ENCODE assay signal across 19 mouse cellular contexts in the genomic region with DNA sequence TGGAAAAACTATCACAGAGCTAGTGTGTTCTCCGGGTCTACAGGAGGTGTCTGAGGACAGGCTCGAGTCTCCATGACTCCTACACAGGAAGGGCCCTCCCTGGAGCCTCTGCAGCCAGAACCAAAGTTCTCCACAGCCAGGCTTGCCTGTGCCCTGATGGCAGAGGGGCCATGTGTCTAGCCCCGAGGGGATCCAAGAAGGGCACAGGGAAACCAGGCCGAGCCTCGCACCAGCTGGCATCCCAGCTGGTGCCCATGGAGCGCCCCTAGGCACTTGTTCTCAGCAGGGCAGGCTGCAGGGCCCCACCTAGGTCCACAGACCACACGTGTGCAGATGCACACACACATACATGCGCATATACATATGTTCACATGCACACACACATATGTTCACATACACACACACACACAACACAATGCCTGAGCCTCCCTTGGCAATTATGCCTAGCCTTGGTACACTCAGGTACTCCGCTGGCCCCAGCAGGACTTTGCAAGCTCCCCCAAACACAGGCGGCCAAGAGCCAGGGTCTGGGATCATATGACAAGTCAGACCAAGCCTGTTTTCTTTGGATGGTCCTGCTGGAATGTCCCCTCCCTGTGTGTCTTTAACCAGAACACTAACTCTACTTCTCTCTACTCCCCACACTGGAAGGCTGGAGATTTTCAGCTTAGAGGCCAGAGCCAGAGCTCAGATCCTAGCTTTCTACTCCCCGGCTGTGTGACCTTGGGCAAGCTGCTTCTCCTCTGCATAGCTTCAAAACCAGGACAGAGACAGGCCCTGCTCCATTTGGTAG. TPM values are rescaled to one million over a fixed set of nuclear protein-coding genes. Genes with fewer than 3 reads are reported as not detected.
DNase-seq lines count a peak whose midpoint lies in the region; ATAC-seq and TF ChIP-seq lines count a peak whose summit lies in the region.
"Had no signal": no experiment of that assay in that cellular context is flagged by ENCODE, and none has a peak within 500 bp of the region (broad histone marks: within the 10 kb centered on the region; RNA-seq: fewer than 3 reads in every experiment).

No protein-coding gene starts in this region.

- no peak overlapping the region for H3K9ac ChIP-seq in hindbrain, embryonic 14.5 days
- no peak overlapping the region for H3K9ac ChIP-seq in midbrain, embryonic 13.5 days (replicated peaks)
- no peak overlapping the region for H3K9ac ChIP-seq in midbrain, embryonic 11.5 days (ENCODE audit: low read length)
- H3K9ac ChIP-seq in intestine, postnatal 0 days (ENCODE audit: low read depth, low read length): no peak overlapping the region
- H3K9ac ChIP-seq: heart, embryonic 15.5 days; hindbrain, embryonic 12.5 days; liver, embryonic 13.5 days had no signal

- no peak overlapping the region for H3K4me3 ChIP-seq in hindbrain, embryonic 10.5 days
- no peak overlapping the region for H3K4me3 ChIP-seq in hindbrain, embryonic 14.5 days (replicated peaks; ENCODE audit: low read length)
- no peak overlapping the region for H3K4me3 ChIP-seq in midbrain, embryonic 13.5 days (replicated peaks)
- no peak overlapping the region for H3K4me3 ChIP-seq in midbrain, embryonic 11.5 days (ENCODE audit: low read depth, low read length)
- H3K4me3 ChIP-seq in intestine, postnatal 0 days (ENCODE audit: low read depth, low read length): no peak overlapping the region
- H3K4me3 ChIP-seq: heart, embryonic 15.5 days; hindbrain, embryonic 12.5 days; liver, embryonic 13.5 days had no signal

- peak; percentile 19 for DNase-seq in adrenal gland, adult 2 months
- no peak for DNase-seq in adrenal gland, adult 18-20 months (ENCODE audit: low spot score in 2 of 2)
- no peak for DNase-seq in hindbrain, embryonic 10.5 days (ENCODE audit: low spot score)
- no peak for DNase-seq in hindbrain, embryonic 14.5 days (ENCODE audit: low spot score)
- no peak for DNase-seq in midbrain, embryonic 11.5 days (ENCODE audit: low spot score, missing footprints)
- peak; percentile 39 to 51 for DNase-seq in cerebellum, postnatal 36 days
- DNase-seq: heart, adult 18-20 months; liver, embryonic 13.5 days; right cerebral cortex, postnatal 25 days; thymus, postnatal 4 days had no signal

- 75% methylated on average over 11 of the region's 11 CpGs for WGBS in hindbrain, embryonic 10.5 days
- 59% methylated on average over 11 of the region's 11 CpGs for WGBS in hindbrain, embryonic 14.5 days
- WGBS in midbrain, embryonic 13.5 days: 79% methylated on average over 11 of the region's 11 CpGs
- WGBS in midbrain, embryonic 11.5 days: 79% methylated on average over 11 of the region's 11 CpGs
- 77% methylated on average over 11 of the region's 11 CpGs for WGBS in intestine, postnatal 0 days

- H3K9me3 ChIP-seq in hindbrain, embryonic 10.5 days: no peaks in the 10 kb centered on the region
- H3K9me3 ChIP-seq in hindbrain, embryonic 14.5 days (ENCODE audit: control insufficient read depth, low read length): no peaks in the 10 kb centered on the region
- H3K9me3 ChIP-seq in midbrain, embryonic 13.5 days: no peaks in the 10 kb centered on the region
- no peaks in the 10 kb centered on the region for H3K9me3 ChIP-seq in midbrain, embryonic 11.5 days (ENCODE audit: control insufficient read depth, low read length)
- no peaks in the 10 kb centered on the region for H3K9me3 ChIP-seq in intestine, postnatal 0 days (ENCODE audit: control insufficient read depth)
- H3K9me3 ChIP-seq: heart, embryonic 15.5 days; hindbrain, embryonic 12.5 days; liver, embryonic 13.5 days had no signal

- H3K27me3 ChIP-seq in hindbrain, embryonic 10.5 days (ENCODE audit: insufficient read depth, poor library complexity, severe bottlenecking): peaks cover 94% of the 10 kb centered on the region
- peaks cover 11% of the 10 kb centered on the region; the same call in 1 of the 2 replicates for H3K27me3 ChIP-seq in hindbrain, embryonic 14.5 days (ENCODE audit: control insufficient read depth, insufficient read depth, low read length)
- peaks cover 85% of the 10 kb centered on the region for H3K27me3 ChIP-seq in midbrain, embryonic 13.5 days
- peaks cover 37% of the 10 kb centered on the region for H3K27me3 ChIP-seq in midbrain, embryonic 11.5 days (ENCODE audit: control insufficient read depth, insufficient read depth, low read length)
- H3K27me3 ChIP-seq in intestine, postnatal 0 days (replicated peaks; ENCODE audit: control insufficient read depth, insufficient read depth, low read length): 0 out of 2 replicates have a peak, but pooled peaks cover 16% of the 10 kb centered on the region

- peak overlapping the region; percentile 67 for H3K27ac ChIP-seq in hindbrain, embryonic 10.5 days
- no peak overlapping the region for H3K27ac ChIP-seq in hindbrain, embryonic 14.5 days
- H3K27ac ChIP-seq in midbrain, embryonic 13.5 days: peak overlapping the region; percentile 7; the same call in 1 of the 2 replicates
- no peak overlapping the region for H3K27ac ChIP-seq in midbrain, embryonic 11.5 days (ENCODE audit: low read depth, low read length)
- H3K27ac ChIP-seq in intestine, postnatal 0 days (ENCODE audit: low read depth, low read length): no peak overlapping the region
- H3K27ac ChIP-seq: heart, embryonic 15.5 days; hindbrain, embryonic 12.5 days; liver, embryonic 13.5 days had no signal

- no peak for TF ChIP-seq CTCF in intestine, postnatal 0 days (IDR thresholded peaks at IDR 0.05; ENCODE audit: low read depth)

- H3K36me3 ChIP-seq in hindbrain, embryonic 10.5 days: no peaks in the 10 kb centered on the region
- H3K36me3 ChIP-seq in hindbrain, embryonic 14.5 days (replicated peaks; ENCODE audit: control insufficient read depth, insufficient read depth): no peaks in the 10 kb centered on the region
- H3K36me3 ChIP-seq in midbrain, embryonic 13.5 days: no peaks in the 10 kb centered on the region
- H3K36me3 ChIP-seq in midbrain, embryonic 11.5 days (ENCODE audit: control insufficient read depth, insufficient read depth, low read length): no peaks in the 10 kb centered on the region
- H3K36me3 ChIP-seq in intestine, postnatal 0 days (ENCODE audit: control insufficient read depth, insufficient read depth): no peaks in the 10 kb centered on the region
- H3K36me3 ChIP-seq: heart, embryonic 15.5 days; hindbrain, embryonic 12.5 days; liver, embryonic 13.5 days had no signal

- no peak for ATAC-seq in hindbrain, embryonic 14.5 days (ENCODE audit: low FRiP score)
- no peak for ATAC-seq in midbrain, embryonic 13.5 days
- ATAC-seq in midbrain, embryonic 11.5 days (ENCODE audit: low FRiP score): no peak
- no peak for ATAC-seq in intestine, postnatal 0 days
- ATAC-seq: forebrain, embryonic 16.5 days; intestine, embryonic 16.5 days had no signal

- H3K4me2 ChIP-seq in hindbrain, embryonic 14.5 days (replicated peaks): no peak overlapping the region
- no peak overlapping the region for H3K4me2 ChIP-seq in midbrain, embryonic 13.5 days (replicated peaks)
- H3K4me2 ChIP-seq in midbrain, embryonic 11.5 days: no peak overlapping the region
- no peak overlapping the region for H3K4me2 ChIP-seq in intestine, postnatal 0 days (replicated peaks; ENCODE audit: low read depth)
- H3K4me2 ChIP-seq: heart, embryonic 15.5 days; hindbrain, embryonic 12.5 days; liver, embryonic 13.5 days had no signal

- H3K4me1 ChIP-seq in hindbrain, embryonic 10.5 days (replicated peaks): peaks cover 61% of the 10 kb centered on the region
- peaks cover 20% of the 10 kb centered on the region for H3K4me1 ChIP-seq in hindbrain, embryonic 14.5 days (replicated peaks; ENCODE audit: control insufficient read depth, insufficient read depth, low read length)
- peaks cover 47% of the 10 kb centered on the region for H3K4me1 ChIP-seq in midbrain, embryonic 13.5 days (replicated peaks)
- H3K4me1 ChIP-seq in midbrain, embryonic 11.5 days (ENCODE audit: control insufficient read depth, insufficient read depth, low read length): peaks cover 14% of the 10 kb centered on the region
- H3K4me1 ChIP-seq in intestine, postnatal 0 days (replicated peaks; ENCODE audit: control insufficient read depth, insufficient read depth, low read length): no peaks in the 10 kb centered on the region
- H3K4me1 ChIP-seq: liver, embryonic 13.5 days had no signal

RNA-seq across cellular contexts. Expression of a gene that starts 11.9 kb away (rescaled TPM):
- under 1 TPM; 0.12 to 0.55 TPM for total RNA-seq in adrenal gland, adult 2 months (2021)
- 0.48 and 0.49 TPM in 2 replicates for polyA plus RNA-seq in adrenal gland, adult 2 months (2012; rRNA removed)
- total RNA-seq in adrenal gland, adult 18-20 months (2021): under 1 TPM; 0.10 to 0.22 TPM
- polyA plus RNA-seq in hindbrain, embryonic 10.5 days (2016; fragmentation: Nextera tagmentation; extraction: Ambion mirVana): 2.4 and 4.6 TPM in 2 replicates
- 13.8 and 15.5 TPM in 2 replicates for polyA plus RNA-seq in hindbrain, embryonic 14.5 days (2014; fragmentation: Nextera tagmentation; extraction: Ambion mirVana)
- polyA plus RNA-seq in midbrain, embryonic 13.5 days (2015; fragmentation: Nextera tagmentation; extraction: Ambion mirVana): 11.4 and 16.0 TPM in 2 replicates
- 4.1 and 5.0 TPM in 2 replicates for polyA plus RNA-seq in midbrain, embryonic 11.5 days (2014; fragmentation: Nextera tagmentation; extraction: Ambion mirVana)
- polyA plus RNA-seq in intestine, postnatal 0 days (2015; fragmentation: Nextera tagmentation; extraction: Ambion mirVana): 0.10 and 0.14 TPM in 2 replicates
- total RNA-seq: gastrocnemius, adult 18-20 months; megakaryocyte progenitor cell, adult 5-6 weeks had no signal
- polyA plus RNA-seq: lung, embryonic 16.5 days had no signal

RNA-seq across cellular contexts. Expression of a gene that starts 46.2 kb away (rescaled TPM):
- total RNA-seq in adrenal gland, adult 2 months (2021): 10 to 100 TPM; 57.5 to 79.1 TPM
- 94.7 and 109 TPM in 2 replicates for polyA plus RNA-seq in adrenal gland, adult 2 months (2012; rRNA removed)
- 100 to 1,000 TPM in 1 of 2 experiments, 10 to 100 TPM in 1; 75.0 to 120 TPM for total RNA-seq in adrenal gland, adult 18-20 months (2021)
- polyA plus RNA-seq in hindbrain, embryonic 10.5 days (2016; fragmentation: Nextera tagmentation; extraction: Ambion mirVana): 4.8 and 10.8 TPM in 2 replicates
- polyA plus RNA-seq in hindbrain, embryonic 14.5 days (2014; fragmentation: Nextera tagmentation; extraction: Ambion mirVana): 29.9 and 33.4 TPM in 2 replicates
- polyA plus RNA-seq in midbrain, embryonic 13.5 days (2015; fragmentation: Nextera tagmentation; extraction: Ambion mirVana): 14.4 and 16.5 TPM in 2 replicates
- 14.3 and 15.3 TPM in 2 replicates for polyA plus RNA-seq in midbrain, embryonic 11.5 days (2014; fragmentation: Nextera tagmentation; extraction: Ambion mirVana)
- polyA plus RNA-seq in intestine, postnatal 0 days (2015; fragmentation: Nextera tagmentation; extraction: Ambion mirVana): 44.8 and 48.0 TPM in 2 replicates

RNA-seq across cellular contexts. Expression of a gene that starts 51.9 kb away (rescaled TPM):
- 10 to 100 TPM; 49.0 to 62.2 TPM for total RNA-seq in adrenal gland, adult 2 months (2021)
- 195 and 204 TPM in 2 replicates for polyA plus RNA-seq in adrenal gland, adult 2 months (2012; rRNA removed)
- total RNA-seq in adrenal gland, adult 18-20 months (2021): 10 to 100 TPM; 53.3 to 99.1 TPM
- polyA plus RNA-seq in hindbrain, embryonic 10.5 days (2016; fragmentation: Nextera tagmentation; extraction: Ambion mirVana): 7.5 and 18.5 TPM in 2 replicates
- polyA plus RNA-seq in hindbrain, embryonic 14.5 days (2014; fragmentation: Nextera tagmentation; extraction: Ambion mirVana): 29.5 and 30.5 TPM in 2 replicates
- polyA plus RNA-seq in midbrain, embryonic 13.5 days (2015; fragmentation: Nextera tagmentation; extraction: Ambion mirVana): 13.6 and 16.2 TPM in 2 replicates
- polyA plus RNA-seq in midbrain, embryonic 11.5 days (2014; fragmentation: Nextera tagmentation; extraction: Ambion mirVana): 17.7 and 18.9 TPM in 2 replicates
- 42.5 and 42.9 TPM in 2 replicates for polyA plus RNA-seq in intestine, postnatal 0 days (2015; fragmentation: Nextera tagmentation; extraction: Ambion mirVana)

RNA-seq across cellular contexts. Expression of a gene that starts 58.8 kb away (rescaled TPM):
- 10 to 100 TPM; 62.5 to 82.8 TPM for total RNA-seq in adrenal gland, adult 2 months (2021)
- 95.5 and 110 TPM in 2 replicates for polyA plus RNA-seq in adrenal gland, adult 2 months (2012; rRNA removed)
- total RNA-seq in adrenal gland, adult 18-20 months (2021): 100 to 1,000 TPM in 1 of 2 experiments, 10 to 100 TPM in 1; 69.3 to 122 TPM
- polyA plus RNA-seq in hindbrain, embryonic 10.5 days (2016; fragmentation: Nextera tagmentation; extraction: Ambion mirVana): 23.4 and 38.4 TPM in 2 replicates
- 48.6 and 52.3 TPM in 2 replicates for polyA plus RNA-seq in hindbrain, embryonic 14.5 days (2014; fragmentation: Nextera tagmentation; extraction: Ambion mirVana)
- 25.0 and 30.4 TPM in 2 replicates for polyA plus RNA-seq in midbrain, embryonic 13.5 days (2015; fragmentation: Nextera tagmentation; extraction: Ambion mirVana)
- 31.5 and 34.7 TPM in 2 replicates for polyA plus RNA-seq in midbrain, embryonic 11.5 days (2014; fragmentation: Nextera tagmentation; extraction: Ambion mirVana)
- 67.7 and 71.4 TPM in 2 replicates for polyA plus RNA-seq in intestine, postnatal 0 days (2015; fragmentation: Nextera tagmentation; extraction: Ambion mirVana)

Comparison
In these comparisons a context has a peak if more than half of its experiments do, and no peak if none do; other contexts are left out.
1. DNase-seq: peak in adrenal gland, adult 2 months (single experiment) and cerebellum, postnatal 36 days (2 of 2); none in adrenal gland, adult 18-20 months (0 of 2), hindbrain, embryonic 10.5 days (single experiment), hindbrain, embryonic 14.5 days (single experiment) and midbrain, embryonic 11.5 days (single experiment).
2. H3K27ac ChIP-seq: peak in hindbrain, embryonic 10.5 days (single experiment) and midbrain, embryonic 13.5 days (single experiment); none in hindbrain, embryonic 14.5 days (single experiment), midbrain, embryonic 11.5 days (single experiment) and intestine, postnatal 0 days (single experiment).